Mouse (Mus musculus): ENCODE measurements at regions not wholly inside any gene's neighbourhood (a gene's known extent, or its start where the extent isn't known, plus 50 kb on each side); places are given as distances from the start of the nearest gene placed in this dataset.

DNA sequence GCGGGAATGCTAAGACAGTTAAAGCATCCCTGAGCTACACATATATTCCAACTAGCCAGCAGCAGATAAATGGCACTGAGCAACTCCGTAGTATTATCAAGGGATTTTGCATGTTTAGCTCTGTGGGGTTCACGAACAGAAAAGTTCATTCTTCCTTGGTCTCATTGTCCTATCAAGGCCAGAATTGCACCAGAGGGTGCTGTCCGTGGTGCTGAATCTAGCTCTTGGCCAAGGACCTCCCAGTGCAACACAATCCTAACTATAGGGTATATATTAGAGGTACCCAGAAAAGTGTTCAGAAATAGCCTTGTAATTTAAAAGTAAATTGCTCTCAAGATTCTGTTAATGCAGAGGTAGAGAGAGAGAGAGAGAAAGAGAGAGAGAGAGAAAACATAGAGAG, 176.9 kb upstream of the Kcnd3 start:
- Histone ChIP-seq H3K9me3 (ENCODE audit: control insufficient read depth, insufficient read depth, low read depth, low read length) (no peaks in the 10 kb centered on the region), H3K9ac (ENCODE audit: insufficient read depth, low read depth, low read length, poor library complexity, severe bottlenecking) (no peak overlapping the region), H3K4me1 (ENCODE audit: control insufficient read depth in 2 of 2, insufficient read depth in 2 of 2, low read length in 2 of 2, poor library complexity in 1 of 2) (no peaks in the 10 kb centered on the region), H3K4me3 (ENCODE audit: insufficient read depth in 1 of 2, low read depth in 1 of 2, low read length in 2 of 2, poor library complexity in 1 of 2, severe bottlenecking in 1 of 2) (no peak overlapping the region), H3K27ac (ENCODE audit: insufficient read depth, low read depth, low read length, poor library complexity, severe bottlenecking) (no peak overlapping the region), H3K36me3 (ENCODE audit: control insufficient read depth, insufficient read depth, low read length, poor library complexity, severe bottlenecking) (no peaks in the 10 kb centered on the region)
- in situ Hi-C loops (cut with MboI; ENCODE audit: low sequenced_read_pairs in 2 of 2, unreplicated experiment in 2 of 2) = no loop called here
- DNase-seq (ENCODE audit: low read depth, low spot score) = peak; percentile 51
- no peak for TF ChIP-seq ZNF384 (IDR thresholded peaks at IDR 0.05; ENCODE audit: low read depth, low read length)
- no peak for TF ChIP-seq MAFK (IDR thresholded peaks at IDR 0.05; ENCODE audit: insufficient read depth, low read depth, low read length)
- no peak for TF ChIP-seq ZC3H11A (IDR thresholded peaks at IDR 0.05; ENCODE audit: borderline replicate concordance, low read depth, low read length)
- TF ChIP-seq HCFC1 (IDR thresholded peaks at IDR 0.05; ENCODE audit: borderline replicate concordance, insufficient read depth, low read length) = no peak
- TF ChIP-seq CHD2 (IDR thresholded peaks at IDR 0.05; ENCODE audit: low read depth, low read length) = no peak

GRCm38 (mm10) chr3:105280971-105281370, 171.2 kb upstream of the Kcnd3 start:
- TF ChIP-seq ZC3H11A (IDR thresholded peaks at IDR 0.05; ENCODE audit: borderline replicate concordance, low read depth, low read length) (no peak), HCFC1 (IDR thresholded peaks at IDR 0.05; ENCODE audit: borderline replicate concordance, insufficient read depth, low read length) (no peak), MAFK (IDR thresholded peaks at IDR 0.05; ENCODE audit: insufficient read depth, low read depth, low read length) (no peak), CHD2 (IDR thresholded peaks at IDR 0.05; ENCODE audit: low read depth, low read length) (no peak), ZNF384 (IDR thresholded peaks at IDR 0.05; ENCODE audit: low read depth, low read length) (no peak)
- in situ Hi-C loops (cut with MboI; ENCODE audit: low sequenced_read_pairs in 2 of 2, unreplicated experiment in 2 of 2) = no loop called here
- Histone ChIP-seq H3K4me1 (ENCODE audit: control insufficient read depth in 2 of 2, insufficient read depth in 2 of 2, low read length in 2 of 2, poor library complexity in 1 of 2) (no peaks in the 10 kb centered on the region), H3K9me3 (ENCODE audit: control insufficient read depth, insufficient read depth, low read depth, low read length) (no peaks in the 10 kb centered on the region), H3K9ac (ENCODE audit: insufficient read depth, low read depth, low read length, poor library complexity, severe bottlenecking) (no peak overlapping the region), H3K36me3 (ENCODE audit: control insufficient read depth, insufficient read depth, low read length, poor library complexity, severe bottlenecking) (no peaks in the 10 kb centered on the region), H3K4me3 (ENCODE audit: insufficient read depth in 1 of 2, low read depth in 1 of 2, low read length in 2 of 2, poor library complexity in 1 of 2, severe bottlenecking in 1 of 2) (no peak overlapping the region), H3K27ac (ENCODE audit: insufficient read depth, low read depth, low read length, poor library complexity, severe bottlenecking) (no peak overlapping the region)
- no peak for DNase-seq (ENCODE audit: low read depth, low spot score)

GRCm38 (mm10) chr3:105281686-105282085, 170.4 kb upstream of the Kcnd3 start:
- Histone ChIP-seq H3K27ac (ENCODE audit: insufficient read depth, low read depth, low read length, poor library complexity, severe bottlenecking) (no peak overlapping the region), H3K4me1 (ENCODE audit: control insufficient read depth in 2 of 2, insufficient read depth in 2 of 2, low read length in 2 of 2, poor library complexity in 1 of 2) (no peaks in the 10 kb centered on the region), H3K9me3 (ENCODE audit: control insufficient read depth, insufficient read depth, low read depth, low read length) (no peaks in the 10 kb centered on the region), H3K9ac (ENCODE audit: insufficient read depth, low read depth, low read length, poor library complexity, severe bottlenecking) (no peak overlapping the region), H3K36me3 (ENCODE audit: control insufficient read depth, insufficient read depth, low read length, poor library complexity, severe bottlenecking) (no peaks in the 10 kb centered on the region), H3K4me3 (ENCODE audit: insufficient read depth in 1 of 2, low read depth in 1 of 2, low read length in 2 of 2, poor library complexity in 1 of 2, severe bottlenecking in 1 of 2) (no peak overlapping the region)
- TF ChIP-seq ZNF384 (IDR thresholded peaks at IDR 0.05; ENCODE audit: low read depth, low read length) = no peak
- TF ChIP-seq MAFK (IDR thresholded peaks at IDR 0.05; ENCODE audit: insufficient read depth, low read depth, low read length) = no peak
- TF ChIP-seq ZC3H11A (IDR thresholded peaks at IDR 0.05; ENCODE audit: borderline replicate concordance, low read depth, low read length) = no peak
- no peak for TF ChIP-seq CHD2 (IDR thresholded peaks at IDR 0.05; ENCODE audit: low read depth, low read length)
- no peak for TF ChIP-seq HCFC1 (IDR thresholded peaks at IDR 0.05; ENCODE audit: borderline replicate concordance, insufficient read depth, low read length)
- no peak for DNase-seq (ENCODE audit: low read depth, low spot score)
- in situ Hi-C loops (cut with MboI; ENCODE audit: low sequenced_read_pairs in 2 of 2, unreplicated experiment in 2 of 2) = no loop called here

DNA sequence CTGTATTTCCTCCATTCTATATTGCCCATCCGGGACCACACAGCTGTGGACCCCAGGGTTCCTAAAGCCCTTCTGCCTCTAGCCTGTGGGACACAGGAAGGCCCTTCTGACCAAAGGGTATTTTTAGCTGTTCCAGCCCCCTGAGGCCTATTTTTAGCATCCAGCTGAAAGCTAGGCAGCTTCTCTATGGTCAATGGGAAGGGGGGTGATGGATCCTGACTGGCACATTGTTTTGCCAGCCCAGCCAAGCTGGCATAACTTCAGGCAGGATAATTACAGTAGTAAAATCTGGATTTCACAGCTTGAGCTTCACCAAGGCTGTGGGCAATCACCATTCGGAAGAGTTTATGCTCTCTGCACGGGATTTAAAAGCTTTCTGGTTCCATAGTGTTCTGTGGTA, 153.9 kb upstream of the Kcnd3 start:
- H3K9ac ChIP-seq (ENCODE audit: insufficient read depth, low read depth, low read length, poor library complexity, severe bottlenecking) = no peak overlapping the region
- in situ Hi-C loops (cut with MboI; ENCODE audit: low sequenced_read_pairs in 2 of 2, unreplicated experiment in 2 of 2) = no loop called here
- no peak for DNase-seq (ENCODE audit: low read depth, low spot score)
- H3K27ac ChIP-seq (ENCODE audit: insufficient read depth, low read depth, low read length, poor library complexity, severe bottlenecking) = no peak overlapping the region
- H3K4me3 ChIP-seq (ENCODE audit: insufficient read depth in 1 of 2, low read depth in 1 of 2, low read length in 2 of 2, poor library complexity in 1 of 2, severe bottlenecking in 1 of 2) = no peak overlapping the region
- H3K4me1 ChIP-seq (ENCODE audit: control insufficient read depth in 2 of 2, insufficient read depth in 2 of 2, low read length in 2 of 2, poor library complexity in 1 of 2) = no peaks in the 10 kb centered on the region
- TF ChIP-seq ZNF384 (IDR thresholded peaks at IDR 0.05; ENCODE audit: low read depth, low read length) = no peak
- TF ChIP-seq HCFC1 (IDR thresholded peaks at IDR 0.05; ENCODE audit: borderline replicate concordance, insufficient read depth, low read length) = no peak
- TF ChIP-seq MAFK (IDR thresholded peaks at IDR 0.05; ENCODE audit: insufficient read depth, low read depth, low read length) = no peak
- TF ChIP-seq CHD2 (IDR thresholded peaks at IDR 0.05; ENCODE audit: low read depth, low read length) = no peak
- no peak for TF ChIP-seq ZC3H11A (IDR thresholded peaks at IDR 0.05; ENCODE audit: borderline replicate concordance, low read depth, low read length)
- H3K36me3 ChIP-seq (ENCODE audit: control insufficient read depth, insufficient read depth, low read length, poor library complexity, severe bottlenecking) = no peaks in the 10 kb centered on the region
- H3K9me3 ChIP-seq (ENCODE audit: control insufficient read depth, insufficient read depth, low read depth, low read length) = no peaks in the 10 kb centered on the region
